Mouse (Mus musculus): Measurements from ENCODE around the gene Arfgef2.

- TF ChIP-seq POLR2A (IDR thresholded peaks at IDR 0.05; ENCODE audit: low read depth, low read length), result no peak
- TF ChIP-seq CTCF (IDR thresholded peaks at IDR 0.05; ENCODE audit: extremely low read depth, insufficient read length, insufficient replicate concordance, low read depth, low read length), result no peak
Measured at GRCm38 (mm10) chr2:166767591-166767990, 37.8 kb upstream of the Arfgef2 start.

Measured in small intestine, adult 2 months (tissue).